Mouse (Mus musculus): ENCODE results near the gene Stx17. TPM values are rescaled to one million over a fixed set of nuclear protein-coding genes. Genes with fewer than 3 reads are reported as not detected.

The Stx17 gene
- total RNA-seq, 1 experiment from 2014 or later: 14.3 TPM

Other genes with a start within 250 kb of the Stx17 start
- 6.8 and 14.6 TPM in 2 replicates for gene Nr4a3, start 79.8 kb upstream of the Stx17 start, total RNA-seq (2017)
- gene Erp44, start 154.6 kb downstream of the Stx17 start, total RNA-seq (2017): 65.3 and 69.9 TPM in 2 replicates
- gene Invs, start 154.8 kb downstream of the Stx17 start, total RNA-seq (2017): 11.6 and 11.8 TPM in 2 replicates

All from hematopoietic stem cell, adult 5-6 weeks (primary cell).